Mouse (Mus musculus) colon, adult 2 months (tissue): ENCODE measurements around the gene Acvrl1. TPM values are rescaled to one million over a fixed set of nuclear protein-coding genes. Genes with fewer than 3 reads are reported as not detected.

Experiments
- polyA plus RNA-seq: library from polyadenylated mRNA; depleted of rRNA; stranded (reverse); fragments of >200 nt; gene quantifications from 2 replicates; pipeline ENCODE4 v1.2.3, GENCODE M21; 2012; rRNA removed

Acvrl1 gene
- polyA plus RNA-seq: 44.8 and 47.9 TPM in 2 replicates

DNA sequence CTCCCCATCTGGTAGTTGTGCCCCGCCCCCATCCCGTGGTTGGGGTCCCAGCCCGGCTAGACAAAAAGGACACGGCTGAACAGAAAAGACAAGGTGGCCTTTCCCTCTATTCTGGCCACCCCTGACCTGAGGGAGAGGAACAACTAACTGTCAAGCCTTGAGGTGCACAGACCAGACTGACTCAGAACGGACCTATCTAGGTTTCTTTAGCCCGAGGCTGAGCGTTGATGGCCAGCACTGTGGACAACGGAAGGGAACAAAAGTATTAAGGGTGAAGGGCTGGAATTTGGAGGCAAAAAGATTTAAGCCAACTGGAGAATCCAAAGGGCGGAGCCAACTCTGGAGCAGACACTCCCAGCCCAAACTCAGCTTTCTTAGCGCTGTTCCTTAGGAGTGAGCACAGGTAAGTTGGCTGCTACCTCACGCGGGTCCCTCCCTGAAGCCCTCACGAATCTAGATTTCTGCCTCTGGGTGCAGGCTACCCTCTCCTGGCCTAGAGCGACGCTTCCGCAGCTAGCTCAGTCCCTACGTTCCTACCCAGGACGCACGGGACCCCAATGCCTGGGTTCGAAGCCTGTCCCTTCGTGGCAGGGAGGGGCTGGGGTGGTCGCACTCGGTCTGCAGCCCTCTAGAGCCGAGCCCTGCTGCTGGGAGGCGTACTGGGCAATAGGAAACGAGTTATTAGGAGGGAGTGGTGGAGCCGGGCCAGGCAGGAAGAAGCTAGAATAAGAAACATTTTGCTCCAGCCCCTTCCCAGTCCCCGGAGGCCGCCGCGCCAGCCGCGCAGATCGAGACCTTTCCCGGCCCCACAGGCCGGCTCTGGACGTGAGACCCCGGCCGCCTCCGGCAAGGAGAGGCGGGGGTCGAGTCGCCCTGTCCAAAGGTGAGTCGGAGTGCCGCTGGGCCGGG, at the start of gene Acvrl1:
TSS of gene Acvrl1 (plus strand) at position 342 of the 909 bp plus-strand sequence.

DNA sequence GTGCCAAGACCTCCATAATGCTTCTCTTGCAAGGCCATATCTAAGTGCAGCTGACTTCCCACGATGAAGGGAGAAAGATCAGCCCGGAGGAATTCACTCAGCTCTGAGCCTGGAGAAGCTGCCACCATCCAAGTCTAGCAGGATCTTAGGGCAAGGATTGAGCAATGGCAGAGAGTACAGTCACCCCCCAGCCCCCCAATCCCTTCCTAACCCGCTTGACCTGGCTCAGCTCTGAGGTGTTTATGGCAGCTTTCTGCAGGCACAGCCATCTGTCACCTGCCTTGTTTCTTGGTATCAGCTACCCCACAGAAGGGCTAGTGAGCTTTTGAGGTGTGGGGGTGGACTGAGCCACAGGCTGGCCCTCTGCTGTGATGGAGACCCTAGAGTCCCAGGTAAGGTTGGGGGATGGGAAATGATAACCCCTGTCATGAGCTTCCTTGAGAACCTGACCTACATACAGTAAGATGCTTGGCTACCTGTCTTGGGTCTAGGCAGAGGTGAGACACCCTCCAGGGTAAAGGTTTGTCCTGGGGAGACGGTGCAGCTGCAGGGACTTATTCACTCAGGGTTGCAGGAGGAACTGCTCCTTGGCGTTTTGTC, 12.7 kb upstream of the Acvrl1 start, which contains the start of gene Ankrd33:
TSS of gene Ankrd33 (plus strand) at position 245 of the 600 bp plus-strand sequence.

DNA sequence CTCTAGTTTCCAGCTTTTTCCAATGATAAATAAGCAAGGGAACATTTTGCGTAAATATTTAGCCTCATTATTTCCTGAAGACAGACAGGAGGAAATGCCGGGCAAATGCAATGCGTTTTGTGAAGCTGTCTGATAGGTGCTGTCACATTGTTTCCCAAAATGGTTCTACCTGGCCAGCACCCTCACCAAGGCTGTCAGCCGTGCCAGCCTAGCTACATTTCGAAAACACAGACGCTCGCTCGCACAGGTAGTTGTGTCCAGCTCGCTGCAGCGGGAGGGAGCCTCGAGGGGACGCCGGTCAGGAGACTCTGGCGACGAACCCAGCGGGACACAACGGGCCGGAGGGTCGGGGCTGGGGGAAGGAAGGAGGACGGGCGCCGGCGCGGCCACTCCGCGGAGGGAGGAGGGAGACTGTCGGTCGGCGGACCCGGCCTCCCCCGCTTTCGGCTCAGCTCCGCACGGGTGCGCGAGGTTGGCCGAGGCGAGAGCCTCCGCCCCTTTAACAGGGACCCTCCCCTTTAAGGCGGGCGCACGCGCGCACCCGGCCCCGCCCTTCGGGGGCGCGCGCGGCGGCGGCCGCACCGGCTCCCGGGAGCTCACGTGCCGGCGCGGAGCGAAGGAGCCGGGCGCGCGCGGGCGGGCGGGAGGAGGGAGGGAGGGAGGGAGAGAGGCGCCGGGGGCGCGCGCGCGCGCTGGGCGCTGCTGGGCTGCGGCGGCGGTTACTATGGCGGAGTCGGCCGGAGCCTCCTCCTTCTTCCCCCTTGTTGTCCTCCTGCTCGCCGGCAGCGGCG, 45.3 kb downstream of the Acvrl1 start, which contains the start of gene Acvr1b:
TSS of gene Acvr1b (plus strand) at position 647 of the 791 bp plus-strand sequence.

Other genes with a start within 250 kb of the Acvrl1 start
- gene Gm47841, start 81.1 kb upstream of the Acvrl1 start, polyA plus RNA-seq: 0.17 and 0.21 TPM in 2 replicates
- 6.1 and 6.3 TPM in 2 replicates for gene Fignl2, start 50.0 kb upstream of the Acvrl1 start, polyA plus RNA-seq
- not detected in 2 replicates for gene Ankrd33, start 12.8 kb upstream of the Acvrl1 start, polyA plus RNA-seq
- gene Acvr1b, start 45.5 kb downstream of the Acvrl1 start, polyA plus RNA-seq: 65.2 and 84.6 TPM in 2 replicates
- gene Grasp, start 95.7 kb downstream of the Acvrl1 start, polyA plus RNA-seq: 11.3 and 14.6 TPM in 2 replicates
- gene Nr4a1, start 125.7 kb downstream of the Acvrl1 start, polyA plus RNA-seq: 17.2 and 17.8 TPM in 2 replicates
- 58.0 and 64.1 TPM in 2 replicates for gene Atg101, start 155.8 kb downstream of the Acvrl1 start, polyA plus RNA-seq
- gene 6030408B16Rik, start 164.7 kb downstream of the Acvrl1 start, polyA plus RNA-seq: 0.28 and 0.51 TPM in 2 replicates
- gene Krt80, start 241.6 kb downstream of the Acvrl1 start, polyA plus RNA-seq: 2.5 and 2.9 TPM in 2 replicates